Mouse (Mus musculus) brain, embryonic 14.5 days (tissue): ENCODE data around the gene Sufu. TPM values are rescaled to one million over a fixed set of nuclear protein-coding genes. Genes with fewer than 3 reads are reported as not detected.

Experiments used
- DNase-seq: peaks from one replicate; pipeline ENCODE4 v3.0.0-alpha.2; 2011; ENCODE audit warnings: low read depth
- CTCF ChIP-seq: fragments of 200-500 bp; IDR thresholded peaks from 2 replicates; pipeline ENCODE4 v1.5.1; 2012; ENCODE audit warnings: inconsistent platforms, mild to moderate bottlenecking, moderate library complexity, borderline replicate concordance; ENCODE audit not compliant: insufficient read depth, insufficient read length; ENCODE audit errors: extremely low read depth
- POLR2A ChIP-seq: fragments of 200-500 bp; IDR thresholded peaks from 2 replicates; pipeline ENCODE4 v1.6.1; 2012; ENCODE audit warnings: mild to moderate bottlenecking, inconsistent platforms, borderline replicate concordance; ENCODE audit not compliant: poor library complexity, insufficient read depth, insufficient read length, severe bottlenecking; ENCODE audit errors: extremely low read depth
- polyA plus RNA-seq: library from polyadenylated mRNA; depleted of rRNA; stranded (reverse); fragments of >200 nt; gene quantifications from 2 replicates; pipeline ENCODE4 v1.2.3, GENCODE M21; 2012

The Sufu gene
- polyA plus RNA-seq, 1 experiment, result 26.0 TPM

- DNase-seq, result peak; percentile 91
- no peak for TF ChIP-seq POLR2A
- TF ChIP-seq CTCF, result peak; percentile 51; the same call in 1 of the 2 replicates
Measured at GRCm38 (mm10) chr19:46502471-46503166, 105.9 kb downstream of the Sufu start.

- peak; percentile 89 for DNase-seq
- TF ChIP-seq CTCF (no peak), POLR2A (no peak)
Measured at GRCm38 (mm10) chr19:46503351-46504084, 106.8 kb downstream of the Sufu start.

GRCm38 (mm10) chr19:46504085-46504552 lies 107.4 kb downstream of the Sufu start:
- peak; percentile 35; the same call in 1 of the 2 replicates for TF ChIP-seq CTCF
- no peak for TF ChIP-seq POLR2A

GRCm38 (mm10) chr19:46504822-46505417 lies 108.2 kb downstream of the Sufu start:
- TF ChIP-seq CTCF (no peak), POLR2A (no peak)
- peak; percentile 31 for DNase-seq

More at GRCm38 (mm10) chr19:46504085-46504552, 107.4 kb downstream of the Sufu start:
- DNase-seq, result peak; percentile 75

GRCm38 (mm10) chr19:46505646-46506371 lies 109.1 kb downstream of the Sufu start:
- no peak for TF ChIP-seq CTCF
- no peak for TF ChIP-seq POLR2A
- DNase-seq, result no peak

GRCm38 (mm10) chr19:46506372-46506717 lies 109.6 kb downstream of the Sufu start:
- DNase-seq, result no peak
- TF ChIP-seq POLR2A (no peak), CTCF (no peak)

GRCm38 (mm10) chr19:46507181-46507581 lies 110.5 kb downstream of the Sufu start:
- TF ChIP-seq CTCF, result no peak
- no peak for TF ChIP-seq POLR2A
- DNase-seq, result peak; percentile 88

GRCm38 (mm10) chr19:46507806-46508205 lies 111.1 kb downstream of the Sufu start:
- no peak for TF ChIP-seq POLR2A
- TF ChIP-seq CTCF, result no peak
- no peak for DNase-seq

- TF ChIP-seq CTCF, result no peak
- no peak for TF ChIP-seq POLR2A
- no peak for DNase-seq
Measured at GRCm38 (mm10) chr19:46508738-46509137, 112.0 kb downstream of the Sufu start.

- DNase-seq, result no peak
- no peak for TF ChIP-seq CTCF
- TF ChIP-seq POLR2A, result no peak
Measured at GRCm38 (mm10) chr19:46509202-46509601, 112.5 kb downstream of the Sufu start.

- TF ChIP-seq CTCF (no peak), POLR2A (no peak)
- DNase-seq, result no peak
Measured at GRCm38 (mm10) chr19:46509736-46510135, 113.0 kb downstream of the Sufu start.
